Mouse (Mus musculus) limb, embryonic 13.5 days (tissue): ENCODE data around the gene Olfr43. TPM values are rescaled to one million over a fixed set of nuclear protein-coding genes. Genes with fewer than 3 reads are reported as not detected.

Experiments used
- ATAC-seq: fragments of 200-750 bp; cut with Nextera tagmentation; 2 replicates; pipeline ENCODE4 v1.8.0; 2017; ENCODE audit warnings: low read depth, moderate number of reproducible peaks, moderate TSS enrichment; ENCODE audit not compliant: low FRiP score
- H3K27ac ChIP-seq: fragments of 300-500 bp; sonication (generic); 2 replicates; pipeline ENCODE4 v1.5.1; 2015; ENCODE audit warnings: inconsistent platforms, mild to moderate bottlenecking, moderate library complexity
- H3K27me3 ChIP-seq: fragments of 300-500 bp; sonication (generic); 2 replicates; pipeline ENCODE4 v1.6.1; 2015; ENCODE audit warnings: mild to moderate bottlenecking, inconsistent platforms
- H3K36me3 ChIP-seq: fragments of 300-500 bp; sonication (generic); 2 replicates; pipeline ENCODE4 v1.6.1; 2015; ENCODE audit warnings: inconsistent platforms, mild to moderate bottlenecking, moderate library complexity
- H3K4me1 ChIP-seq: fragments of 300-500 bp; sonication (generic); 2 replicates; pipeline ENCODE4 v1.6.1; 2015; ENCODE audit warnings: inconsistent platforms
- H3K4me2 ChIP-seq: fragments of 300-500 bp; sonication (generic); replicated peaks from 2 replicates; pipeline ENCODE4 v1.6.1; 2015; ENCODE audit warnings: inconsistent platforms, mild to moderate bottlenecking, moderate library complexity
- H3K4me3 ChIP-seq: fragments of 300-500 bp; sonication (generic); 2 replicates; pipeline ENCODE4 v1.5.1; 2015; ENCODE audit warnings: moderate library complexity, mild to moderate bottlenecking, inconsistent platforms
- H3K9ac ChIP-seq: fragments of 300-500 bp; sonication (generic); 2 replicates; pipeline ENCODE4 v1.6.1; 2015; ENCODE audit warnings: mild to moderate bottlenecking, inconsistent platforms
- H3K9me3 ChIP-seq: fragments of 300-500 bp; sonication (generic); 2 replicates; pipeline ENCODE4 v1.6.1; 2016; ENCODE audit warnings: inconsistent platforms
- WGBS: fragments of 180-500 bp; shearing (Covaris S2); methylation state at CpG from one replicate; pipeline ENCODE4 v1.1.7; 2015; 5-methylcytosine and 5-hydroxymethylcytosine counted together
- polyA plus RNA-seq: library from polyadenylated mRNA; unstranded; fragments of >200 nt; fragmentation: Nextera tagmentation; extraction: Ambion mirVana; gene quantifications from 2 replicates; pipeline ENCODE4 v1.2.1, GENCODE M21; 2015

The Olfr43 gene
- not detected in 2 replicates for polyA plus RNA-seq

- Histone ChIP-seq H3K9me3 (peaks cover 8% of the 10 kb centered on the region; the same call in 1 of the 2 replicates), H3K4me1 (no peaks in the 10 kb centered on the region), H3K27me3 (no peaks in the 10 kb centered on the region), H3K4me2 (no peak within 1 kb of the TSS), H3K9ac (no peak within 1 kb of the TSS), H3K4me3 (no peak within 1 kb of the TSS), H3K36me3 (no peaks in the 10 kb centered on the region), H3K27ac (no peak within 1 kb of the TSS)
- WGBS, result 61% methylated on average over 1 of the region's 1 CpGs
- ATAC-seq, result no peak
Observed at GRCm38 (mm10) chr11:74211279-74211678, at the start of gene Olfr43. Olfr43 (minus strand) TSS chr11:74211379.

GRCm38 (mm10) chr11:74259508-74259907, 48.3 kb upstream of the Olfr43 start, which contains the start of gene Olfr406:
Olfr406 (plus strand) TSS chr11:74259808.
- H3K27me3 ChIP-seq, result no peaks in the 10 kb centered on the region
- H3K4me3 ChIP-seq, result no peak within 1 kb of the TSS
- WGBS, result 45% methylated on average over 2 of the region's 2 CpGs
- no peaks in the 10 kb centered on the region for H3K4me1 ChIP-seq
- H3K4me2 ChIP-seq, result no peak within 1 kb of the TSS
- H3K9me3 ChIP-seq, result 0 out of 2 replicates have a peak, but pooled peaks cover 3% of the 10 kb centered on the region
- H3K36me3 ChIP-seq, result no peaks in the 10 kb centered on the region
- ATAC-seq, result no peak
- no peak within 1 kb of the TSS for H3K27ac ChIP-seq
- no peak within 1 kb of the TSS for H3K9ac ChIP-seq

GRCm38 (mm10) chr11:74241201-74241600, 30.0 kb upstream of the Olfr43 start:
- 89% methylated on average over 3 of the region's 3 CpGs for WGBS
- H3K4me3 ChIP-seq, result no peak overlapping the region
- H3K9ac ChIP-seq, result no peak overlapping the region
- ATAC-seq, result no peak
- H3K27me3 ChIP-seq, result no peaks in the 10 kb centered on the region
- no peak overlapping the region for H3K4me2 ChIP-seq
- H3K9me3 ChIP-seq, result peaks cover 10% of the 10 kb centered on the region; the same call in 1 of the 2 replicates
- no peaks in the 10 kb centered on the region for H3K36me3 ChIP-seq
- no peak overlapping the region for H3K27ac ChIP-seq
- no peaks in the 10 kb centered on the region for H3K4me1 ChIP-seq

DNA sequence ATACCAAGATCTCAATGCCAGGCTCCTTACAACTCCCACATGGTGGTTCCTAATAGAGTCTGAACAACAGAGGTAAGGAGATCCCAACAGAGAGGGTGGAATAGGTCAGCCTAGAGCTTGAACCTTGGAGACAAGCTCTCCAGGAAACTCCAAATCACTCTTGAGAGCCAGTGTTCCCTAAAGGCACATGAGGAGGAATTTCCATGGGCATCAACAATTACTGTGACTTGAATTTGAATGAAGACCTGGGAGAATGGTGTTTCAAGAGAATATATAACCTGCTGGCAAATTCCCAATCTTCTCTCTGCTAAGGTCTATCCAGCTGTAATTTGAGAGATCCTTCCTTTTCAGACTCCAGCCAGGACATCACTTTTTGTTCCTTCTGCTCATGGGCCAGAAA, 25.2 kb downstream of the Olfr43 start, which contains the start of gene Olfr403:
Gene Olfr403, plus strand, starts transcription at position 301 of the 400 bp plus-strand sequence.
- H3K36me3 ChIP-seq, result no peaks in the 10 kb centered on the region
- no peak for ATAC-seq
- H3K4me2 ChIP-seq, result no peak within 1 kb of the TSS
- H3K27ac ChIP-seq, result no peak within 1 kb of the TSS
- H3K9me3 ChIP-seq, result peaks cover 8% of the 10 kb centered on the region; the same call in 1 of the 2 replicates
- H3K9ac ChIP-seq, result no peak within 1 kb of the TSS
- H3K4me3 ChIP-seq, result no peak within 1 kb of the TSS
- H3K27me3 ChIP-seq, result no peaks in the 10 kb centered on the region
- H3K4me1 ChIP-seq, result no peaks in the 10 kb centered on the region

DNA sequence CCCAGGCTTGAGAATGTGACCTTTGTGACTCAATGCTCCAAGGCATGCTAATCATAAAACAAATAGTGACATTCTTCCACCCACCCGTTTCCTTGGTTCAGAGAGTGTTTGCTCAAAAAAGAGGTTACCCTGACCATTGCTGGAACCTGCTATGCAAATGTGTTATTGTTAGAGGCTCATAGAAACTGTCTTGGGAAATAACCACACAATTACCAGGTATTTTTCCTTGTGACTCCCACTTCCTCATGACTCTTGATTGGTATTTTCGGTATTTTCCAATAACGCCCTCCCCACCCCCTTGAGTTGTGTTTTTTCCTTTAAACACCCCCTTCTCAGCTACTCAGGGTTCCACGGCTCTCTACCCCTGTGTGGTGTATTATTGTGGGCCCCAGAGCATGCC, 27.4 kb downstream of the Olfr43 start:
- no peaks in the 10 kb centered on the region for H3K27me3 ChIP-seq

GRCm38 (mm10) chr11:74183168-74183567, 28.0 kb downstream of the Olfr43 start:
- no peak overlapping the region for H3K4me2 ChIP-seq
- H3K27ac ChIP-seq, result no peak overlapping the region
- no peaks in the 10 kb centered on the region for H3K4me1 ChIP-seq
- no peaks in the 10 kb centered on the region for H3K36me3 ChIP-seq
- no peak for ATAC-seq
- H3K27me3 ChIP-seq, result no peaks in the 10 kb centered on the region
- 88% methylated on average over 4 of the region's 4 CpGs for WGBS
- peaks cover 12% of the 10 kb centered on the region; the same call in 1 of the 2 replicates for H3K9me3 ChIP-seq
- no peak overlapping the region for H3K4me3 ChIP-seq
- H3K9ac ChIP-seq, result no peak overlapping the region

More for the DNA sequence above, 27.4 kb downstream of the Olfr43 start:
- WGBS, result 83% methylated on average over 4 of the region's 4 CpGs
- no peaks in the 10 kb centered on the region for H3K36me3 ChIP-seq
- ATAC-seq, result no peak
- H3K4me3 ChIP-seq, result no peak overlapping the region
- H3K9me3 ChIP-seq, result peaks cover 12% of the 10 kb centered on the region; the same call in 1 of the 2 replicates
- no peak overlapping the region for H3K4me2 ChIP-seq
- no peaks in the 10 kb centered on the region for H3K4me1 ChIP-seq
- no peak overlapping the region for H3K9ac ChIP-seq
- H3K27ac ChIP-seq, result no peak overlapping the region

DNA sequence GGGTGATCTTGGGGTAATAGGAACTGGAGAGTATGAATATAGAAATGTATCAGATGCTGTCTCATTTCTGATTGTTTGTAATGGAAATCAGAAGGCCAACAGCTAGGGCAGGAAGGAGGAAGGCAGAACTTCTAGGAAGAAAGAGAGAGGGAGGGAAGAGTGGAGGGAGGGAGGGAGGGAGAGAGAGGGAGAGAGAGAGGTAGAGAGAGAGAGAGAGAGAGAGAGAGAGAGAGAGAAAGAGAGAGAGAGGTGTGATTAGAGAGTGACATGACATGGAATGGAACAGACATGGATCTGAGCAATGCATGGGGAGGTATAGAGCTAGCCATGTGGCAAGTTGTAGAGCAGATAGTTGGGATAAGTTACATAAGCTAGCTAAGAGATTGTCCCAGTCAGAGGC, 42.4 kb downstream of the Olfr43 start:
- H3K4me3 ChIP-seq, result no peak overlapping the region
- no peak overlapping the region for H3K4me2 ChIP-seq
- H3K27ac ChIP-seq, result no peak overlapping the region
- no peak overlapping the region for H3K9ac ChIP-seq
- H3K4me1 ChIP-seq, result no peaks in the 10 kb centered on the region
- H3K9me3 ChIP-seq, result peaks cover 8% of the 10 kb centered on the region; the same call in 1 of the 2 replicates
- no peaks in the 10 kb centered on the region for H3K27me3 ChIP-seq
- no peaks in the 10 kb centered on the region for H3K36me3 ChIP-seq
- ATAC-seq, result no peak

Other genes starting within 250 kb of the Olfr43 start
- gene Olfr398, start 221.0 kb downstream of the Olfr43 start, polyA plus RNA-seq, result not detected in 2 replicates
- gene Olfr139, start 154.8 kb downstream of the Olfr43 start, polyA plus RNA-seq, result not detected in 2 replicates
- gene Olfr399, start 154.8 kb downstream of the Olfr43 start, polyA plus RNA-seq, result not detected in 2 replicates
- not detected in 2 replicates for gene Zfp616, start 141.4 kb downstream of the Olfr43 start, polyA plus RNA-seq
- not detected in 2 replicates for gene Olfr401, start 97.7 kb downstream of the Olfr43 start, polyA plus RNA-seq
- gene Olfr402, start 57.9 kb downstream of the Olfr43 start, polyA plus RNA-seq, result not detected in 2 replicates
- not detected in 2 replicates for gene Olfr403, start 25.1 kb downstream of the Olfr43 start, polyA plus RNA-seq
- not detected in 2 replicates for gene Olfr406, start 48.4 kb upstream of the Olfr43 start, polyA plus RNA-seq
- gene Olfr59, start 72.4 kb upstream of the Olfr43 start, polyA plus RNA-seq, result not detected in 2 replicates
- not detected in 2 replicates for gene Olfr410, start 126.7 kb upstream of the Olfr43 start, polyA plus RNA-seq
- not detected in 2 replicates for gene Olfr411, start 141.3 kb upstream of the Olfr43 start, polyA plus RNA-seq
- gene Olfr412, start 150.7 kb upstream of the Olfr43 start, polyA plus RNA-seq, result not detected in 2 replicates